26 mouse cellular contexts compared by ENCODE assay signal in genomic region chr4:65904963-65905362, GRCm38 (mm10).
"Had no signal": no experiment of that assay in that cellular context is flagged by ENCODE, and none has a peak within 500 bp of the region (broad histone marks: within the 10 kb centered on the region; RNA-seq: fewer than 3 reads in every experiment).

No protein-coding gene starts in this region.

- H3K4me3 ChIP-seq: embryonic facial prominence, embryonic 10.5 days; embryonic facial prominence, embryonic 12.5 days; embryonic facial prominence, embryonic 13.5 days; embryonic facial prominence, embryonic 15.5 days; erythroblast, embryonic 14.5 days; forebrain, embryonic 10.5 days; forebrain, embryonic 12.5 days; forebrain, embryonic 13.5 days; forebrain, embryonic 15.5 days; gastrocnemius, adult 2 months had no signal

- H3K27ac ChIP-seq: embryonic facial prominence, embryonic 10.5 days; embryonic facial prominence, embryonic 12.5 days; embryonic facial prominence, embryonic 13.5 days; embryonic facial prominence, embryonic 15.5 days; forebrain, embryonic 10.5 days; forebrain, embryonic 12.5 days; forebrain, embryonic 13.5 days; forebrain, embryonic 15.5 days; gastrocnemius, adult 2 months had no signal

- ATAC-seq: forebrain, embryonic 13.5 days; forebrain, embryonic 14.5 days; forebrain, embryonic 15.5 days; forebrain, embryonic 16.5 days; forebrain, postnatal 0 days had no signal

- H3K36me3 ChIP-seq: embryonic facial prominence, embryonic 10.5 days; embryonic facial prominence, embryonic 12.5 days; embryonic facial prominence, embryonic 13.5 days; embryonic facial prominence, embryonic 15.5 days; forebrain, embryonic 10.5 days; forebrain, embryonic 12.5 days; forebrain, embryonic 15.5 days had no signal

- H3K9ac ChIP-seq: embryonic facial prominence, embryonic 12.5 days; embryonic facial prominence, embryonic 13.5 days; embryonic facial prominence, embryonic 15.5 days; forebrain, embryonic 12.5 days; forebrain, embryonic 13.5 days; forebrain, embryonic 15.5 days; forebrain, postnatal 0 days had no signal

- H3K4me2 ChIP-seq: embryonic facial prominence, embryonic 12.5 days; embryonic facial prominence, embryonic 13.5 days; embryonic facial prominence, embryonic 15.5 days; forebrain, embryonic 12.5 days; forebrain, embryonic 13.5 days; forebrain, embryonic 15.5 days had no signal

- H3K9me3 ChIP-seq: embryonic facial prominence, embryonic 10.5 days; embryonic facial prominence, embryonic 12.5 days; embryonic facial prominence, embryonic 13.5 days; embryonic facial prominence, embryonic 15.5 days; forebrain, embryonic 10.5 days; forebrain, embryonic 12.5 days; forebrain, embryonic 13.5 days; forebrain, embryonic 15.5 days had no signal

- H3K4me1 ChIP-seq: embryonic facial prominence, embryonic 12.5 days; embryonic facial prominence, embryonic 13.5 days; embryonic facial prominence, embryonic 15.5 days had no signal

- DNase-seq: cerebellum, adult 2 months; cerebellum, adult 8-10 months; cerebellum, adult 9-10 months; cerebellum, adult 9-11 months; cerebellum, postnatal 14 days; cerebellum, postnatal 36 days; embryo, embryonic 11 days; forebrain, postnatal 0 days; gastrocnemius, adult 2 months; gastrocnemius, postnatal 10 days; gastrocnemius, postnatal 14 days; gastrocnemius, postnatal 25 days; gastrocnemius, postnatal 36 days; heart, adult 11 months; heart, adult 18-20 months had no signal

- H3K27me3 ChIP-seq: embryonic facial prominence, embryonic 12.5 days; embryonic facial prominence, embryonic 13.5 days; embryonic facial prominence, embryonic 15.5 days; forebrain, embryonic 12.5 days; forebrain, embryonic 13.5 days; forebrain, embryonic 15.5 days had no signal
